Mouse (Mus musculus): ENCODE data around the gene Ripor3. TPM values are rescaled to one million over a fixed set of nuclear protein-coding genes. Genes with fewer than 3 reads are reported as not detected.

The Ripor3 gene
- polyA plus RNA-seq, 1 experiment from 2014 or later = 2.7 TPM

DNA sequence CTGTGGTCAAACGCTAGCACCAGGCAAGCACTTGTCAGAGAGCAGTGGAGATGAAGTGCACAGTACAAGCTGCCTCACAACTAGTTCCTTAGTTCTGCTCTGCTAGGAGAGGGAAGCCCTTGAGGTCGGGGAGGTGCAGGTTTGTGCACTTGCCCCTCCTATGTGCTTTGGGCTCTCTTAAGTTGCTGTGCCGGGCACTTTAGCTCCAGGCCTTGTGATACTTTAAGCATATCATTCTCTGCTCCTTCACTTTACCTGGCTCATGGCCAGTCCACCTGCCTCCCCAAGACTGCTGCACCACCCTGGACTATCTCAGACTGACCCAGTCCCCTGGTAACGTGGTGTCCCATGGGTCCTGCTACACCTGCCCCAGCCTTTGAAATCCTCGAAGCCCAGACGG is 62.4 kb downstream of the Ripor3 start:
- no peaks in the 10 kb centered on the region for H3K9me3 ChIP-seq (ENCODE audit: control insufficient read depth, low read length)
- WGBS = 78% methylated on average over 6 of the region's 6 CpGs
- no peak for ATAC-seq
- no peak overlapping the region for H3K27ac ChIP-seq (ENCODE audit: low read length)
- H3K4me2 ChIP-seq (ENCODE audit: low read depth, low read length) = no peak overlapping the region
- H3K27me3 ChIP-seq (replicated peaks; ENCODE audit: control insufficient read depth, insufficient read depth, low read length) = no peaks in the 10 kb centered on the region
- H3K9ac ChIP-seq (ENCODE audit: low read depth, low read length) = no peak overlapping the region
- H3K36me3 ChIP-seq (ENCODE audit: control insufficient read depth, insufficient read depth, low read length) = no peaks in the 10 kb centered on the region
- H3K4me3 ChIP-seq (ENCODE audit: low read length) = no peak overlapping the region
- H3K4me1 ChIP-seq (ENCODE audit: control insufficient read depth, insufficient read depth, low read length) = peaks cover 14% of the 10 kb centered on the region

DNA sequence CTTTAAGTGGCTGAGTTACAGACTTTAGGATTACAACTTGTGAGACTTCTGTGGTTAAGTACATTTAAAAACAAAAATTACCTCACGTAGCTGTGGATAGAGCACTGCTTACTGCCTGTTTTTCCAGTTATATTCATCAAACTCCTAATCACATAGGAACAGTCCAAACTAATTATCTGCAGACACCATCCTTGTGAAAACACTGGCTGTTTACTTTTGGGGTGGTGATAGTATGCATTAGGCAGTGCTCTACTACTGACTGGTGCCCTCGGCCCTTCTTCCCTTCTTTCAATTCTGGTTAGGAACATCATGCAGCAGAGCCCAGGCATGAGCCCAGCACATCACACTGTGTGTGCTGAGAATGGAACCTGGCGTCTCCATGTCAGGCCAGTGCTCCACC is 63.2 kb downstream of the Ripor3 start:
- WGBS = 60% methylated on average over 3 of the region's 3 CpGs
- H3K27me3 ChIP-seq (replicated peaks; ENCODE audit: control insufficient read depth, insufficient read depth, low read length) = no peaks in the 10 kb centered on the region

DNA sequence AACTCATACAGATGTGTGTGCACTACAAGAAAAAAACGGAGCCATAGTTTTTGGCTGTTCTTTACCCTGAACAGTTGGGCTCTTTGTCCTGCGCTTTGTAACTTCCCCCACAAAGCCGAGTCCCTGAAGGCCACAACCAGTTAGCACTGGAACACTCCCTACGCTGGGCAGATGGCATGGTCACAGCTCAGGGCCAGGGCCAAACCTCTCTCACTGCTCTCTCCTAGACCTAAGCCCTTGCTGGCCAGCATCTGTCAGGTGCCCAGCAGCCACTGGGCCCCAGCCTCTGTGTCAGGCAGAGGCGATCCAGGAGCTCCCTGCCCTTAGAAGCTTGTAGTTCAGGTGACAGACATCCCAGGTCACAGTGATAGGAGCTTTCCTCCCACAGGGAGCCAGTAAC is 65.0 kb downstream of the Ripor3 start:
- Histone ChIP-seq H3K4me3 (ENCODE audit: low read length) (no peak overlapping the region), H3K36me3 (ENCODE audit: control insufficient read depth, insufficient read depth, low read length) (no peaks in the 10 kb centered on the region), H3K27ac (ENCODE audit: low read length) (no peak overlapping the region), H3K27me3 (replicated peaks; ENCODE audit: control insufficient read depth, insufficient read depth, low read length) (no peaks in the 10 kb centered on the region), H3K4me1 (ENCODE audit: control insufficient read depth, insufficient read depth, low read length) (peaks cover 28% of the 10 kb centered on the region), H3K4me2 (ENCODE audit: low read depth, low read length) (no peak overlapping the region), H3K9me3 (ENCODE audit: control insufficient read depth, low read length) (no peaks in the 10 kb centered on the region), H3K9ac (ENCODE audit: low read depth, low read length) (no peak overlapping the region)
- 77% methylated on average over 5 of the region's 5 CpGs for WGBS
- no peak for ATAC-seq

More for the DNA sequence above, 63.2 kb downstream of the Ripor3 start:
- H3K36me3 ChIP-seq (ENCODE audit: control insufficient read depth, insufficient read depth, low read length) = no peaks in the 10 kb centered on the region
- no peak overlapping the region for H3K27ac ChIP-seq (ENCODE audit: low read length)
- no peak overlapping the region for H3K4me2 ChIP-seq (ENCODE audit: low read depth, low read length)
- peaks cover 22% of the 10 kb centered on the region for H3K4me1 ChIP-seq (ENCODE audit: control insufficient read depth, insufficient read depth, low read length)
- H3K9me3 ChIP-seq (ENCODE audit: control insufficient read depth, low read length) = no peaks in the 10 kb centered on the region
- no peak overlapping the region for H3K9ac ChIP-seq (ENCODE audit: low read depth, low read length)
- H3K4me3 ChIP-seq (ENCODE audit: low read length) = no peak overlapping the region
- 0 out of 2 replicates have a peak, but pooled peaks have one; percentile 31 for ATAC-seq

DNA sequence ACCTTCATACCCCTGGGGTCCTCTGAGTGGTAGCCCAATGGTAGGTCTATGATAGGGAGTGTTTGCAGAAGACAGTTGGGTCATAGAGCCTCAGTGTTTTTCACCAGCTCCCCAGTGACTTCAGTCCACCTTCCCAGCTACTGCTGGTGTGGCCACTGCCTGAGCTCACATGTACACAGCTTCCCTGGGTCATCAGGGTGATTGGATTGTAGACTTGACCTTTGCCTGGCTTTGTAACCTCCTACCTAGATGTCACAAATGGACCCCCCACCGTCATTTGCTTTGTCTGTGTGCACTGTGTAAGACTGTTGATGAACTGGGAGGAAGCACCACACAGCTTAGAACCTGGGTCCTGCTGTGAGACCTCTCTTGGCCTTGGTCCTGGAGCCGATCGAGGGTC is 66.2 kb downstream of the Ripor3 start:
- Histone ChIP-seq H3K4me1 (ENCODE audit: control insufficient read depth, insufficient read depth, low read length) (peaks cover 33% of the 10 kb centered on the region), H3K9me3 (ENCODE audit: control insufficient read depth, low read length) (no peaks in the 10 kb centered on the region), H3K4me2 (ENCODE audit: low read depth, low read length) (no peak overlapping the region), H3K36me3 (ENCODE audit: control insufficient read depth, insufficient read depth, low read length) (no peaks in the 10 kb centered on the region), H3K27ac (ENCODE audit: low read length) (no peak overlapping the region), H3K9ac (ENCODE audit: low read depth, low read length) (no peak overlapping the region), H3K4me3 (ENCODE audit: low read length) (no peak overlapping the region), H3K27me3 (replicated peaks; ENCODE audit: control insufficient read depth, insufficient read depth, low read length) (no peaks in the 10 kb centered on the region)
- ATAC-seq = no peak
- 85% methylated on average over 3 of the region's 3 CpGs for WGBS

DNA sequence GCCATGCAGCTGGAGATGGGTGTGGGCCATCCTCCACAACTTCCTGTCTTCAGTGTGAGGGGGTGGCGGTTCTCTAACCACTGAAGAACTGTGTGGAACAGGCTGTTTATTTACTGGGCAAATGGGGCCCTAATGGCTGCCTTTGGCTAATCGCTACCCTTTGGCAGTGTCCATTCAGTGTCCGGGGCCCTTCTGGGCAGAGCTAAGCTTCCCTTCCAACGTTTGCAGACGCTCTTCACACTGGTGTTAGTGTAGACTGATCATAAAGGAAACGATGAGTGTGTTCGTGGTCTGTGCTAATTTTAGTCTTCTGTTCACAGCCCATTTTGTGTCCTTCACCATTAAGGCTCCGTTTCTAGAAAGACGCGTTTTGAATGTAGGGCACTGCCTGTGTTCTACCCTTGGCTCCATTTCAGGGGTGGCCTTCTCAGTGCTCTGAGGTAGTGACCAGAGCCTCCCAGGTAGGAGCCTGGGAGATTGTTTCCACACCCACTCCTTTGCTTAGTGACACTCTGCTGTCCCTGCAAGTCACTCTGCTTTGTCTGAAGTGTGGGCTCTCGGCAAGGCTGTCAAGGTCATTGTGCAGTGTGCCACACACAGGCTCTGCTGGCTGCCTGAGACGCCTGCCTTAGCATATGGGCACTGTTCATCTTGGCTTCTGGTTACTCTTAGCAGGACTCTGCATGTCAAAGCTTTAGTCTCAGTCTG is 67.3 kb downstream of the Ripor3 start:
- peaks cover 31% of the 10 kb centered on the region for H3K4me1 ChIP-seq (ENCODE audit: control insufficient read depth, insufficient read depth, low read length)

GRCm38 (mm10) chr2:167942199-167942925 is 68.1 kb downstream of the Ripor3 start:
- peak; percentile 78 for ATAC-seq
- Histone ChIP-seq H3K4me1 (ENCODE audit: control insufficient read depth, insufficient read depth, low read length) (peaks cover 28% of the 10 kb centered on the region), H3K9me3 (ENCODE audit: control insufficient read depth, low read length) (no peaks in the 10 kb centered on the region), H3K36me3 (ENCODE audit: control insufficient read depth, insufficient read depth, low read length) (no peaks in the 10 kb centered on the region), H3K4me3 (ENCODE audit: low read length) (no peak overlapping the region), H3K4me2 (ENCODE audit: low read depth, low read length) (no peak overlapping the region; the same call in 1 of the 2 replicates), H3K27ac (ENCODE audit: low read length) (peak overlapping the region; percentile 31), H3K9ac (ENCODE audit: low read depth, low read length) (no peak overlapping the region), H3K27me3 (replicated peaks; ENCODE audit: control insufficient read depth, insufficient read depth, low read length) (no peaks in the 10 kb centered on the region)
- WGBS = 33% methylated on average over 8 of the region's 8 CpGs

More for the DNA sequence above, 67.3 kb downstream of the Ripor3 start:
- no peak overlapping the region for H3K9ac ChIP-seq (ENCODE audit: low read depth, low read length)
- WGBS = 61% methylated on average over 12 of the region's 12 CpGs
- H3K9me3 ChIP-seq (ENCODE audit: control insufficient read depth, low read length) = no peaks in the 10 kb centered on the region
- peak overlapping the region; percentile 31; the same call in 1 of the 2 replicates for H3K27ac ChIP-seq (ENCODE audit: low read length)
- no peak overlapping the region for H3K4me3 ChIP-seq (ENCODE audit: low read length)
- H3K27me3 ChIP-seq (replicated peaks; ENCODE audit: control insufficient read depth, insufficient read depth, low read length) = no peaks in the 10 kb centered on the region
- H3K4me2 ChIP-seq (ENCODE audit: low read depth, low read length) = no peak overlapping the region
- 0 out of 2 replicates have a peak, but pooled peaks have one; percentile 27 for ATAC-seq
- H3K36me3 ChIP-seq (ENCODE audit: control insufficient read depth, insufficient read depth, low read length) = no peaks in the 10 kb centered on the region

- Histone ChIP-seq H3K27me3 (replicated peaks; ENCODE audit: control insufficient read depth, insufficient read depth, low read length) (no peaks in the 10 kb centered on the region), H3K4me2 (ENCODE audit: low read depth, low read length) (no peak overlapping the region), H3K9me3 (ENCODE audit: control insufficient read depth, low read length) (no peaks in the 10 kb centered on the region), H3K4me1 (ENCODE audit: control insufficient read depth, insufficient read depth, low read length) (peaks cover 28% of the 10 kb centered on the region), H3K27ac (ENCODE audit: low read length) (peak overlapping the region; percentile 31; the same call in 1 of the 2 replicates), H3K9ac (ENCODE audit: low read depth, low read length) (no peak overlapping the region), H3K4me3 (ENCODE audit: low read length) (no peak overlapping the region), H3K36me3 (ENCODE audit: control insufficient read depth, insufficient read depth, low read length) (no peaks in the 10 kb centered on the region)
- peak; percentile 49 for ATAC-seq
- WGBS = 46% methylated on average over 6 of the region's 6 CpGs
These were observed 68.7 kb downstream of the Ripor3 start for GRCm38 (mm10) chr2:167941745-167942176.

- no peak overlapping the region for H3K4me2 ChIP-seq (ENCODE audit: low read depth, low read length)
- peaks cover 28% of the 10 kb centered on the region for H3K4me1 ChIP-seq (ENCODE audit: control insufficient read depth, insufficient read depth, low read length)
- no peak overlapping the region for H3K9ac ChIP-seq (ENCODE audit: low read depth, low read length)
- H3K9me3 ChIP-seq (ENCODE audit: control insufficient read depth, low read length) = no peaks in the 10 kb centered on the region
- H3K27ac ChIP-seq (ENCODE audit: low read length) = no peak overlapping the region
- H3K4me3 ChIP-seq (ENCODE audit: low read length) = no peak overlapping the region
- WGBS = 71% methylated on average over 4 of the region's 4 CpGs
- no peaks in the 10 kb centered on the region for H3K27me3 ChIP-seq (replicated peaks; ENCODE audit: control insufficient read depth, insufficient read depth, low read length)
- H3K36me3 ChIP-seq (ENCODE audit: control insufficient read depth, insufficient read depth, low read length) = no peaks in the 10 kb centered on the region
- ATAC-seq = no peak
These were observed 69.1 kb downstream of the Ripor3 start for GRCm38 (mm10) chr2:167941320-167941719.

GRCm38 (mm10) chr2:167940636-167941035 is 69.8 kb downstream of the Ripor3 start:
- H3K36me3 ChIP-seq (ENCODE audit: control insufficient read depth, insufficient read depth, low read length) = no peaks in the 10 kb centered on the region
- H3K27ac ChIP-seq (ENCODE audit: low read length) = no peak overlapping the region
- H3K4me1 ChIP-seq (ENCODE audit: control insufficient read depth, insufficient read depth, low read length) = peaks cover 28% of the 10 kb centered on the region
- H3K9ac ChIP-seq (ENCODE audit: low read depth, low read length) = no peak overlapping the region
- H3K9me3 ChIP-seq (ENCODE audit: control insufficient read depth, low read length) = no peaks in the 10 kb centered on the region
- WGBS = 89% methylated on average over 11 of the region's 11 CpGs
- ATAC-seq = no peak
- no peaks in the 10 kb centered on the region for H3K27me3 ChIP-seq (replicated peaks; ENCODE audit: control insufficient read depth, insufficient read depth, low read length)
- no peak overlapping the region for H3K4me3 ChIP-seq (ENCODE audit: low read length)
- H3K4me2 ChIP-seq (ENCODE audit: low read depth, low read length) = no peak overlapping the region
